Mouse (Mus musculus): ENCODE data around the gene Plod3.

The Plod3 gene

GRCm38 (mm10) chr5:136965210-136965609 is 21.6 kb upstream of the Plod3 start:
- no peak for DNase-seq (ENCODE audit: low spot score)

DNA sequence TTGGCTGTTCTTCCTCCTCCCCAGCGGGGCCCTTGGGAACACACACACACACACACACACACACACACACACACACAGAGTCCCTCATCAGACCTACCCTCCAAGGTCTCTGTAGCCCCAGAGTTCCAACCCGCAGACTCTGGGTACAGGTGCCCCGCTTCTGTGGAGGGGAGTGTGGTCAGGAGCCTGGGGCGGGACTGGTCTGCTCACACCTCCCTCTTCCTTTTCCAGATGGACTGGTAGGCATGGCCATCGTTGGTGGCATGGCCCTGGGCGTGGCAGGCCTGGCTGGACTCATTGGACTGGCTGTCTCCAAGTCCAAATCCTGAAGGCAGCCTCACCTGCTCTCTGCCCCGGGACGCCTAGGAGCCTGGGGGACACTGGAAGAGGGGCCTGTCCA is 21.1 kb upstream of the Plod3 start:
- no peak for DNase-seq (ENCODE audit: low spot score)

DNA sequence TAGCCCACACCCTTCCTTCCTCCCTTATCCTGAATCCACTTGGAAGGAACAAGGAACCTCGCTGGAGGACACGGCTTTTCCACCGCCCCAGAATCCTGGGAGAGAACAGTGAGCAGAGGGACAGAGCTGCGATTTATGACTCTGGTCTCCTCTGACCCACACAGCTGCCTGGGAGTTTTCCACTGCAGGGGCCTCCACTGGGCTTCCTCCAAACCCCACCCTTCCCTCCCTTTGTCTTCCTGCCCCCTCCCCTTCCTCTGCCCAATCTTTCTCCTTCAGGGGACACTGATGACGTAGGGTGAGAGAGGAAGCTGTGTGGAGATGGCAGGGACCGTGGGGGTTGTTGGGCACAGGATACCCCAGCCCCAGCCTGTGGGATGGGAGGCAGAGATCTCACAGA is 20.5 kb upstream of the Plod3 start, which contains the start of gene Cldn15:
Gene Cldn15, plus strand, starts transcription at position 286 of the 400 bp plus-strand sequence.
- no peak for DNase-seq (ENCODE audit: low spot score)

DNA sequence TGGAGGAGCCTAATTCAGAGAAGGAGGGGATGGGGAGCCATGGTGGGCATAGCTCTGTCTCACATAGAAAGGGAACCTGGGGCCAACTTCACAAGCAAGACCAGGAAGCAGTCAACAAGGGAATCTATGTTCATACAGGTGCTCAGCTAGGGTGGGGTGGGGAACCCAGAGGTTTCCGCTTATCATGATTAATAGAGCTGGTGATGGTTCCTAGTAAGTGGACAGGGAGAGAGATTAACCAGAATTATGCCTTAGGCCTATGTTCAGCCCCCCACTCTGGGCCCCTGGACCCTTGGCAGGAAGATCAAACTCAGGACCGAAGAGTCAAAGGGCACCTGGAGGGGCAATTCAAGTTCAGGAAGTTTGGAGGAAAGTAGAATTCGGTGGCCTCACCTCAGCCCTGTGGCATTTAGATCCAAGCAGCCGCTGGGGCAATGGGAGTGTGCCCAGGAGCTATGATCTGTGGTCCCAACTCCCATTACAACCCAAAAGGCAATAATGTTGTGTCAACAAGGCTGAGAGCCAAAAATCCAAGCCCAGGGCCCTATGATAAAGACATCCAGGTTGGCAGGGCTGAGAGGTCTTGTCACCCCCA is 19.9 kb upstream of the Plod3 start:
- no peak for DNase-seq (ENCODE audit: low spot score)

DNA sequence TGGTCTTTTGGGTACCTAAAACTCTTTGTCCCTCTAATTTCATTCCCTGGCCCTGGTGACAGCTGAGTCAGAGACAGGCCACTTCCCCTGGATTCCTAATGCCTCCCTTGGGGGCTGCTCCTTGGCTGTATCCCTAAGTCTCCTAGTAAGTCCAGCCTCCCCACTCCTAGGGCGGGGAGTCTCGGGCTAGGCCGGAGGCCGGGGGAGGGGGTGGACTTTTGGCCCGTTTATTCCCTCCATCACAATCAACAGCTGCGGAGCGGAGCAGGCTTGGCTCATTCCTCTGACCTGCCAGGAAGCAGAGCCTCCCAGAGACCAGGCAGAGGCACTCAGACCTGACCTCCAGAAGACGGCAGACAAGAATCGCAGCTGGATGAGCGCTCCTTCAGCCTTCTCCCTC is 19.2 kb upstream of the Plod3 start:
- DNase-seq (ENCODE audit: low spot score), result no peak

DNA sequence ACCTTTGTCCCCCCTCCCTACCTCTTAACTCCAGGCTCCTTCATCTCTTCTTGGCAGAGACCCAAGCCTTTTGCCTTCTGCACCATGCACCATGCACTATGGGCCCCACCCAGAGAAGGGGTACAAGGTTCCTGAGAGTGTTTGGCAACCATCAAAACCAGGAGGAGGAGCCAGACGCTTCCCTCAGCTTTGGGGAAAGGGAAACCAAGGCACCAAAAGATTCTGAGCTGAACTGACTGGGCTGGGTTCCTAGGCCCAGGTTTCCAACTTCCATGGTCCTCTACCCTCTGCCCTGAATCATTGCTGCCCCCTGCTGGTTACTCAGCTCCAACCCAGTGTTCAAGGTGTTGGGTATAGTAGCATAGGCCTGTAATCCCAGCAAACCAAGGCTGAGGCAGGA is 16.1 kb upstream of the Plod3 start:
- no peak for DNase-seq (ENCODE audit: low spot score)

DNA sequence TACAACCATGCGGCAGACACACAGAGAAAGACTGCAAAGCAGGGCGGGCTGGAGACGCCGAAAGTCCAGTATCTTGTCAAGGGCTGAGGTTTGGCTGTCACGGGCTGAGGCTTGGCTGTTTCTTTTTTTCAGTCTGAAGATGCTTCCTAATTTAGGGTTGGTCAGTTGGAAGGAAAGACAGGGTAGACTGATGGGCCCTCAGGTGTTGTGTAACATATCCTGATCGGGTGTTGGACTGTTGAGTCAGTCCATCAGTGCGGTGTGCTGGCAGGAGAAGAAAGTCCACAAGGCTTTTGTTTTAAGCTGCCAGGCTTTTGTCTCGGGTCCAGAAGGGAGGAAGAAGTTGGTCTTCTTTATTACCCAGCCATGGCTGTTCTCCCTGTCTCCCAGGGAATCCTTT is 13.1 kb upstream of the Plod3 start:
- DNase-seq (ENCODE audit: low spot score), result no peak

GRCm38 (mm10) chr5:136977769-136978168 is 9.1 kb upstream of the Plod3 start:
- no peak for DNase-seq (ENCODE audit: low spot score)

- DNase-seq (ENCODE audit: low spot score), result no peak
Measured at GRCm38 (mm10) chr5:136979762-136980161, 7.1 kb upstream of the Plod3 start.

GRCm38 (mm10) chr5:136980974-136981373 is 5.8 kb upstream of the Plod3 start:
- DNase-seq (ENCODE audit: low spot score), result no peak

- DNase-seq (ENCODE audit: low spot score), result no peak
Measured at GRCm38 (mm10) chr5:136982338-136982930, 4.4 kb upstream of the Plod3 start.

DNA sequence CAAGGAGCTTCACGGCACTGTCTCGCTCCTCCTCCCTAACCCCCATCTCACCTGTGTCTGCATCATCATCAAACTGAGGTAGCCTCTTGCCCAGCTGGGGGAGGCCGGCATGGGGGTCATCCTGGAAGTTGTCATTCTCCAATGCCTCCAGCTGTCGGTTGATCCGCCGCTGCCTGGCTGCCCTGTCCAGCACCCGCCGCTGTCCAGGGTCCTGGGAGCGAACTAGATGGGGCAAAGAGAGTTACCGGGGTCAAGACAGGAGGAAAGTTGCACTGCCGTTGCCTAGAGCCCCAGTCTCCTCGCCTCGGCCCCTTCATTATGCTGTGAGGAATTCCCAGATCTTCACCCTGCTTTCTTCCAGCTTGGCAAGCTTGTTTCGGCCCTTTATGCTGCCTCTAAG is 2.0 kb upstream of the Plod3 start:
- no peak for DNase-seq (ENCODE audit: low spot score)

DNA sequence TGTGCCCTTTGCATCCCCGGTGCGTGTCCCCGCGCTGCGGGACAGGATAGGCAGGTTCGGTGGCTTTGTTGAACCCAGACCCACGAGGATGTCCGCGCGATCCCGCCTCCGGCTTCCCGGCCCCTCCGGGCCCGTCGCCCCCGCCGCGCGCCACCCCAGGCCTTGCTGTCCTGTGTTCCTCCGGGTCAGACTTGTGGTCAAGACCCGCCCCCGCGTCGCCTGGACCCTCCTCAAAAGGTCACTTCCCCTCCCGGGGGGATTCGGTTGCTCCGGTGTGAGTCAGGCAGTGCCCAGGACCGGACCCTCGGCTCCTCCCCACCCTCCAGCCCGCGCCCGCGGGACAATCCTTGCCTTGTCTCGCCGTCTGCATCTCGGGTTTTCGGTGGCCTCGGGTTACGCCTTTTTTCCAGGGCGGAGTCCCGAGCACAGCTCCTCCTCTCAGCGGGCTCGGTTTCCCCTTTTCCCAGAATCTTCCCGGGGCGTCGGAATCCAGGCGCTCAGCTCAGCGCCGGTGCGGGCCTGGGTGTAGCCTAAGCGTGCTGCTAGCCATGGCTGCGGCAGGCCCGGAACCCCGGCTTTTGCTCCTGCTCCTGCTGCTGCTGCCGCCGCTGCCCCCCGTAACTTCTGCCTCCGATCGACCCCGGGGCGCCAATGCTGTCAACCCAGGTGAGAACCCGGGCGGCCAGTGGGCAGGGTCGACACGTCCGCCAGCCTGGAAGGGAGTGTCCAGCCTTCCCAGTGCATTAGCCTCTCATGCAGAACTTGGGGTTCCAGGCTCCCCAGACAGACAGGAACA is 517 bp downstream of the Plod3 start:
- peak; percentile 52 for DNase-seq (ENCODE audit: low spot score)

DNA sequence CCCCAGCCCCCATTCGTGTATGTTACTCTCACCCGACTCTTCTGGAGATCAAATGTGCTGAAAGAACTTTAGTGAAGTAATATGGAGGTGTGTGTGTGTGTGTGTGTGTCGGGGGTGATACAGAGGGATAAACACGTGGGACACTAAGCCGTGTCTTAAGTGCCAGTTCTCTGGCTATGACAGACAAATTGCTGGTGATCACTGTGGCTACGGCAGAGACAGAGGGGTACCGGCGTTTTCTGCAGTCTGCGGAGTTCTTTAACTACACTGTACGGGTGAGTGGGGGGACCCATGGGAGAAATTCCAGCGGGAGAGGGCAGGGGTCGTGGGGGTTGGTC is 1.1 kb downstream of the Plod3 start, which contains the start of gene Znhit1:
Gene Znhit1, minus strand, starts transcription at position 88 of the 338 bp plus-strand sequence.
- no peak for DNase-seq (ENCODE audit: low spot score)

DNA sequence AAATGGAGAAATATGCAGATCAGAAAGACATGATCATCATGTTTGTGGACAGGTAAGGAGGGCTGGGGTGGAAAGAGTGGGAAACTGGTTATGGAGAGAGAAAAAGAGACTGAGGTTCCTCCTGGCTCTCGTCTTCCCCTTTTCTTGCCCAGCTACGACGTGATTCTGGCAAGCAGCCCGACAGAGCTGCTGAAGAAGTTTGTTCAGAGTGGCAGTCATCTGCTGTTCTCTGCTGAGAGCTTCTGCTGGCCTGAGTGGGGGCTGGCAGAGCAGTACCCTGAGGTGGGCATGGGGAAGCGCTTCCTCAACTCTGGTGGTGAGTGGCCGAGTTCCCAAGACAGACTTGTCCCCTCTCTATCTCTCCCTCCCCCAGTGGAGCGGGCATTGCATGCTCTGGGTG is 1.6 kb downstream of the Plod3 start:
- no peak for DNase-seq (ENCODE audit: low spot score)

- DNase-seq (ENCODE audit: low spot score), result no peak
Measured at GRCm38 (mm10) chr5:136989801-136990200, 3.0 kb downstream of the Plod3 start.

DNA sequence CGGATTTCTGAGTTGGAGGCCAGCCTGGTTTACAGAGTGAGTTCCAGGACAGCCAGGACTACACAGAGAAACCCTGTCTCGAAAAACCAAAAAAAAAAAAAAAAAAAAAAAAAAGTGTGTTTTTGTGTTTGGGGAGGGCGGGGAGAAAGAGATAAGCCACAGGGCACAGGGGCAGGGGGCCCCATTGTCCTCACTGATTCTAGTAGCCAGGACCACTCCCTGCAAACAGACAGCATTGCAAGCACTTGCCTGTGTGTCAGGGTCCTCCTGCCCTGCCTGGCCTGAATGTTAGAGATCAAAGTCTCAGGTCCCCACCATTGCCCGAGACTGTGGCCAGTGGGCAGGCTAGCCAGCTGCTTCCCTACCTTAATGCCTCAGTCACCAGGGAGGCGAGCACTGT is 12.6 kb downstream of the Plod3 start:
- no peak for DNase-seq (ENCODE audit: low spot score)

DNA sequence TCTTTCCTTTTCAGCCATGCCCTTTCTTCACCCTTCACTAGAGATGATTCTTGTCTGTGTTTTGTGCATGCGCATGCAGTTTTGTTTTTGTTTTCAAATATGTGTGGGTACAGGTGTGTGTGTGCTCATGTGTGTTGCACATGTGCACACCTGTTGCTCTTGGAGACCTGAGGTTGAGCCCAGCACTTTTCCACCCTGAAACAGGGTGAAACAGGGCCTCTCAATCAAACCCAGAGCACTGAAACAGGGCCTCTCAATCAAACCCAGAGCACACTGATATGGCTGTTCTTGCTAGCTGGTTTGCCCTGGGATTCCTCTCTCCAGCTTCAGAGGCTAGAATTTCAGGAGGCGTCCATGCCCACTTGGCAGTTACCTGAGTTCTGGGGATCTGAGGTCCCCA is 13.8 kb downstream of the Plod3 start:
- no peak for DNase-seq (ENCODE audit: low spot score)

DNA sequence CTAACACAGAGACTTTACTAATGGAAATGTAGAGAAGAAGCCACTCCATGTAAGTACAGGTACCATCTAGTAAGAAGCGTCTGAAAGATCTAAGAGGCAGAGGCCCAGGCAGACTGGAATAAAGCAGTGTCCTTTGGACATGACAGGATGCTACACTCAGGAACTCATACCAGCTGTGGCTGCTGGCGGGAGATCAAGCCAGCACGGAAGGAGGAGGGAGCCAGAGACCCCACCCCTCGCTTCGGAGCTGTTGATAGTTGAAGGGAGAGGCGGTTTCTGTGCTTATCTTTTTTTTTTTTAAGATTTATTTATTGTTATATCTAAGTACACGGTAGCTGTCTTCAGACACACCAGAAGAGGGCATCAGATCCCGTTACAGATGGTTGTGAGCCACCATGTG is 20.5 kb downstream of the Plod3 start:
- no peak for DNase-seq (ENCODE audit: low spot score)

DNA sequence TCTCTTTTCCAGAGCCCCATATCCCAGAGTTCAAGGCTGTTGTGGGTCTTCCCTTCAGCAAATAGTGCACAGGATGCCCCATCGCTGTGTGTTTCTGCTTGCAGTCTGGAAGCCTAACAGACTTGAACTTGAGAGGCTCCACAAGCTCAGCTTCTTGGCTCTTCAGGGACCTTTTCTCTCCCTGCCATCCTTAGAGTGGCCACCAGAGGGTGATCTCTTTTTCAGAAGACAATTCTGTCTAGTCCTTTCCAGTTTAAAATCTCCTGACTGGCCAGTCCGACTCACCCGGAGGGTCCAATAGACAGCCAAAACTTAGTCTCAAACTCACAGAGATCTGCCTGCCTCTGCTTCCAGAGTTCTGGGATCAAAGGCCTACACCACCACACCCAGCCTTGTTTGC is 23.2 kb downstream of the Plod3 start:
- DNase-seq (ENCODE audit: low spot score), result no peak

- DNase-seq (ENCODE audit: low spot score), result no peak
Measured at GRCm38 (mm10) chr5:137012401-137012950, 25.7 kb downstream of the Plod3 start.

GRCm38 (mm10) chr5:137015913-137016312 is 29.1 kb downstream of the Plod3 start:
- no peak for DNase-seq (ENCODE audit: low spot score)

DNA sequence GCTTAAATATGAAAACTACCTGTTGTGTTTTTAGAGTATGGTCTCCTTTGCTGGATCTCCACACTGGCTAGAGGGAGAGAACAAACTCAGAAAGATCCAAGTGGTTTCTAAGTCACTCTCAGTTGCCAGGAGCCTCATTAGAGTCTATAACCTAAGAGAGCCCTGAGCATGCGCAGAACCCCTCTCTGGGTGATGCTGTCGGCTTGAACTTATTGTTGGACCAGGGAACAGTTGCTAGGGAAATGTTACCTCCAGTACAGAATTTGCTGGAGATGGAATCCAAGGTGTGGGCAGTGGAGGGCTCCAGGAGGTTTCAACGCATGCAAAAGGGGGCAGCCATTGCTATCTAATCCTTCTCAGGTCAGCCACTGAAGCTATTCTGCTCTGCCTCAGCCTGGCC is 37.5 kb downstream of the Plod3 start:
- no peak for DNase-seq (ENCODE audit: low spot score)

All from layer of hippocampus, adult 9-10 months (tissue).